Mouse (Mus musculus): ENCODE results near the gene Cdiptos. TPM values are rescaled to one million over a fixed set of nuclear protein-coding genes. Genes with fewer than 3 reads are reported as not detected.

The Cdiptos gene
- total RNA-seq, 4 experiments from 2014 or later: 0.37 to 0.60 (median 0.43) TPM; not detected in 1

DNA sequence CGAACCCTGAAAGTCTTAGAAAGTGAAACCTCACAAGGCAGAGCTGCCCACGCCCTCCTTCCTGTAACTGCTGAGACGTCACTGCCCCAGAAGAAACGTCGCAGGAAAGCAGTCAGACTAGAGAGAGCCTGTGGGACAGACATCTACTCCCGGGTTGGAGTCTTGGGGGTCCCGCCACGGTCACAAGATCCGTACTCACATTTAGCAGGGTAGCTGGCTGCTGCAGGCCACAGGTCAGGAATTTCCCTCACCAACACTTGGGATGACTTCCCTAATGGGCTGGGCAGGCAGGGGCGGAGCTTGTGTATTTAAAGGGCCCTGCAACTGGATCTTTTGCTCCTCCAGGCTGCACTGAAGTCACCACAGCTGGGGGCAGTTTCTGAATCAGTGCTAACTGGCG lies 38.4 kb upstream of the Cdiptos start, which contains the start of gene Mvp:
Gene Mvp, minus strand, starts transcription at position 302 of the 400 bp plus-strand sequence.
- peak; percentile 87 for DNase-seq (ENCODE audit: low spot score)

DNA sequence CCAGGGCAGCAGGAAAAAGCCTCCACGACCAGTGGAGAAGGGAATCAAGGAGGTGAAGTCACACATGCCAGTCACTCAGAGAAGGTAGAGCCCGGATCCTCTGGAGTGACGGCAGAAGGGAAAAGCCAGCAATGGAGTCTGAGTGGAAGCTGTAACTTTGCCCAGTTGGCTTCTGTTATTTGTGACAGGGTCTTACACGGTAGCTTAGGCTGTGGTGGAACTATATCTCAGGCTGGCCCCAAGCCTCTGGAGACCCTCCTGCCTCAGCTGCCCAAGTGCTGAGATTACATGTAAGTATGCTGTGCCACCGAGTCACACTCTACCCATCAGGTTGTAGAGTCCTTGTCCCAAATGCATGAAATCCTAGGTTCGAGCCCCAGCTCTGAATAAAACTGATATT lies 37.5 kb upstream of the Cdiptos start:
- DNase-seq (ENCODE audit: low spot score): no peak

GRCm38 (mm10) chr7:127012845-127013244 lies 36.9 kb upstream of the Cdiptos start:
- DNase-seq (ENCODE audit: low spot score): no peak

GRCm38 (mm10) chr7:127012374-127012773 lies 36.5 kb upstream of the Cdiptos start:
- no peak for DNase-seq (ENCODE audit: low spot score)

DNA sequence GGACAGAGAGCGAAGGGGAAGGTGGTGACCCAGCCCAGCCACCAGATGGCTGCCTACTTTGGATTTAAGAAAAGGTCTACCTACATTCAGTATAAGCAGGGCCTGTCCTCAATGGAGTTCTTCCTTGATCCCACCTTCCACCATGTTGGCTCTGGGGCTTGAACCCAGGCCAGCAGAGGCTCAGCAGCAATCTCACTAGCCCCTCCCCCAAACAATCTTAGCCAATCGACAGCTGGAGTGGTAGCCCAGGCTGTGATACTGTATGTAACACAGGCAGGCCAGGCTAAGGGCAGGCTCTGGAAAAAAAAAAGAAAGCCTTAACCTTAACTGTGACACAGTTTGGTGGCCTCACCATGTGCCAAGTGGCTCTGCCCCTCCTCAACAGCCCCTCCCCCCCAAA lies 35.8 kb upstream of the Cdiptos start:
- DNase-seq (ENCODE audit: low spot score): no peak

- no peak for DNase-seq (ENCODE audit: low spot score)
Observed at GRCm38 (mm10) chr7:127011051-127011450, 35.2 kb upstream of the Cdiptos start.

DNA sequence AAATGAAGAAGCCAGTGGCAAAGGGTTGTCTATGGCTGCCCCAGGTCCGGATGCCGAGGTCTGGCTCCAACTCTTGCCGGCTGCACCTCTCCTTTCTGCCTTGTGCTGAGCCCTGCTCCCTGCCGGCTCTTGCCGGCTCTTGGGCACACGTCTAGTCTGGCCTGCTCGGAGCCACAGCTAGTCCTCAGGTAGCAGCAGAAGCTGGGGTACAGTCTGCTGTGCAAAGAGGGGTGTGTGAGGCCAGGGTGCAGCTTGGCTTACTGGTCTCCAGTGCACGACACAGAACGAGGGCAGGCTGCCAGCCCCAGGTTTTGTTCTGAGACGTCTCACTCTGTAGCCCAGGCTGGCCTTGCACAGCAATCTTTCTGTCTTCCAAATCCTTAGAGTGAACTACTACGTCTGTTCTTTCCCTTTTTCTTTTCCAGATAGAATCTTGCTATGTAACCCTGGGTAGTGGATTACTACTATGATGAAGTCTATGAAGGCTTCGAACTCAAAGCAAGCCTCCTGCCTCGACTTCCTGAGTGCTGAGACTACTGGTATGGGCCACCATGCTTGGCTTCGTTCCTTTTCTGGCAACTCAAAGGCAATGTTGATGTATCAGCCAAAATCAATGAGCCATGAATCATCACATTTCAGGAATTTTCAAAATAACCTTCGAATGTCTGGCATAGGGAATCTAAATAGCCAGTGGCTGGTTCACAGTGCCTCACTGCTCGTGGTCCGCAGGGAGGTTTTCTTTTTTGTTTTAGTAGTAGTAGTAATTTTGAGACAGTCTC lies 33.6 kb upstream of the Cdiptos start:
- no peak for DNase-seq (ENCODE audit: low spot score)

DNA sequence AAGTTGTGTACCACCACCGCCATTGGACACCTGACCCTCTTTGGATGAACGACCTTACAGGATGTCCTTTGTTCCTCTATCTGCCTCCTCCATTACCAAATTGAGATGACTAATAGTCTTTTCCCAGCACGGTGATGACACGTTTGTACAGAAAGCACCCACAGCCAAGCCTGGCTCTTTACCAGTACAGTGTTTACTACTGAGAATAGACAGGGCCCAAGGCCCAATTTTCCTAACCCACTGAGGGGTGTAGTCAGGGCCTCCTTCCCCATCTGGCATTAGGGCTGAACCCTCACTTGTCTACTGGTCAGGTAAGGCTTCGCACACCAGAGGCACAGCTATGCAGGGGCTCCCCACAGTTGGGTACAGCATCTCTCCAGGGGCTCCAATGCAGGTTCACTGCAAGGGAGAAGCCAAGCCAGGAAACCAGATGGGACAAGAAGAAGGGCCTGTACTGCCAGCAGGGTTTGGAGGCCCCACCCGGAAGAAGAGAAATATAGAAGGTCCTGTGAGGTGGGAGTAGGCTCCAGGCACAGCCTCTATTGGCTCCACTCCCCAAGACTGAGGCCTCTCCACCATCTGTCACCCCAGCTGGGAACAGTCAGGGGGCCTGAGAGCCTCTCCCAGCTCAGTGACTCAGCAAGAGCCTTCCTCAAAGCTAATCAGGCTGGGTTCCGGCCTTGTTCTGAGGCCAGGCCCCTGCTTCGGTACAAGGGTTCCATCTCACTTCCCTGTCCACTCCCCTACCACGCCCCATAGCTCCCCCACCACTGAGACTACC lies 32.5 kb upstream of the Cdiptos start:
- peak; percentile 87 for DNase-seq (ENCODE audit: low spot score)

GRCm38 (mm10) chr7:127007313-127008024 lies 31.6 kb upstream of the Cdiptos start:
- DNase-seq (ENCODE audit: low spot score): no peak

- no peak for DNase-seq (ENCODE audit: low spot score)
Observed at GRCm38 (mm10) chr7:127004122-127004875, 28.4 kb upstream of the Cdiptos start.

- DNase-seq (ENCODE audit: low spot score): no peak
Observed at GRCm38 (mm10) chr7:127003620-127004019, 27.7 kb upstream of the Cdiptos start.

GRCm38 (mm10) chr7:126999568-126999967 lies 23.7 kb upstream of the Cdiptos start:
- no peak for DNase-seq (ENCODE audit: low spot score)

GRCm38 (mm10) chr7:126996449-126996848 lies 20.6 kb upstream of the Cdiptos start:
- no peak for DNase-seq (ENCODE audit: low spot score)

DNA sequence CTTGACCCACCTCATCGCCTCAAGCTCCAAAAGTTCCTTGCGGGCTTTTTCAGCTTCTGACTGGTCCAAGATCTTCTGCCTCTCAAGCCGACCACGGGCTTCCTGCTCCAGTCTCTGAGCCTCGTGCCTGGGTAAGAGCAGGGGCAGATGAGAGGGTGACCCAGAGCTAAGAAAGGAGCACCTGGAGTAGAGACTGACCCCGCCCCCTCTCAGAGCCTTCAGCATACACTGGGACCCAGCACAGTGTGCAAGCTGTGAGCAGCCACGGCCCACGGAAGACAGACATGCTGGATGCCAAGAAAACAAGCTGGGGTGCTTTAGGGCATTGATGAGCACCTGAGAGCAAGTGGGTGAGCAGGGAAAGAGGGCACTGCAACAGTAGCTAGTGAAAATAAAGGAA lies 12.9 kb upstream of the Cdiptos start:
- no peak for DNase-seq (ENCODE audit: low spot score)

- DNase-seq (ENCODE audit: low spot score): no peak
Observed at GRCm38 (mm10) chr7:126986319-126986718, 10.4 kb upstream of the Cdiptos start.

DNA sequence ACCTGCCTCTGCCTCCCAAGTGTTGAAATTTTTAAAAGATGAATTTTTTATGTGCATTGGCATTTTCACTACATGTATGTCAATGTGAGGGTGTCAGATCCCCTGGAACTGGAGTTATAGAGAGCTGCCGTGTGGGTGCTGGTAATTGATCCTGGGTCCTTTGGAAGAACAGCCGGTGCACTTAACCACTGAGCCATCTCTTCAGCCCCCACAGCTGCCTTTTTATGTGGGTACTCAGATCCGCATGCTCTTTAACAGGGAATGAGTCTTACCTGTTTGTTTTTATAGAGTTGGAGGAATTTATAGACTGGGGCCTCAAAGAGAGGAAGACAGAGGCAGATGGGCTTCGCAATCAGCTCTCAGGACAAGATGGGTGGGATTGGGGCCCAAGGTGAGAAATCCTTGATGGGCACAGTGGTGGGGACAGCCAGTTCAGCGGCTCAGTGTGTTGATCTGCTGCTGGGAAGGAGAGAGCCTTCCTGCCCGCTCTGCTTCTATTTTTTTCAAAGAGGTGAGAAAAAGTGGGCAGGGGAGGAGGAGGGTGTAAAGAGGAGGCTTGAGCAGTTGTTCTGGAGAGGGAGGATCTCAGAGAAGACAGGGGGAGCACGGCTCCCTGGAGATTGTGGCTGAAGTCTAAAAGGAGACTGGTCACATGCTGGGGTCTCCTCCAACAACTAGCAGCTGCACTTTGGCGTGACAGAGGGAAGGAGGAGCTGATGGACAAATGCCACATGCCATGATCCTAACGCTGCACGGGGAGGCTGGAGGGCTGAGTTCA lies 9.0 kb upstream of the Cdiptos start:
- no peak for DNase-seq (ENCODE audit: low spot score)

GRCm38 (mm10) chr7:126983113-126983512 lies 7.2 kb upstream of the Cdiptos start:
- DNase-seq (ENCODE audit: low spot score): no peak

- no peak for DNase-seq (ENCODE audit: low spot score)
Observed at GRCm38 (mm10) chr7:126982054-126982453, 6.2 kb upstream of the Cdiptos start.

DNA sequence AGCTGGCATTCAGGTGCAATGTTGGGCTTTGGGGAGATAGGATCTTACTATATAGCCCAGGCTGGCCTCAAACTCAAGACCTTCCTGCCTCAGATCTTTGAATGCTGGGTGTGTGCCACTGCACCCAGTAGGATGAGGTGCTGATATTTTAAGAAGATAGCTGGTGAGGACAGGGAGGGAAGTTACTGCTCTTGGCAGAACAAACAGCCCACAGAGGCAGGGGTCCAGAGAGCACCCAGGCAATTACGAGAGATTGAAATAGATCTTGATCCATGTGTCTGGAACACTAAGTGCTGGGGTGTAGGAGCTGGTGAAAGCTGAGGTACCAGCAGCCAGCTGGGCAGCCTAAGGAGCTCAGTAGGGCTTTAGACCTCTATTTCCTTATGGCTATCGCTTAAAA lies 5.7 kb upstream of the Cdiptos start:
- no peak for DNase-seq (ENCODE audit: low spot score)

- DNase-seq (ENCODE audit: low spot score): no peak
Observed at GRCm38 (mm10) chr7:126978841-126979240, 2.9 kb upstream of the Cdiptos start.
